Mouse (Mus musculus): Measurements from ENCODE around the gene Cyp21a1.

- TF ChIP-seq CTCF (IDR thresholded peaks at IDR 0.05; ENCODE audit: insufficient read depth, low read depth, low read length) (no peak), POLR2A (IDR thresholded peaks at IDR 0.05; ENCODE audit: insufficient read depth, low read depth, low read length) (no peak)
These were observed 34.4 kb upstream of the Cyp21a1 start for GRCm38 (mm10) chr17:34838785-34839184.

Data from olfactory bulb, adult 2 months (tissue).